Mouse (Mus musculus) megakaryocyte-erythroid progenitor cell, adult 5-6 weeks (primary cell): Measurements from ENCODE around the gene Cmtr1. TPM values are rescaled to one million over a fixed set of nuclear protein-coding genes. Genes with fewer than 3 reads are reported as not detected.

Source experiments
- ATAC-seq: replicated peaks from 2 replicates; pipeline ENCODE4 v1.8.0; 2016; ENCODE audit warnings: mild to moderate bottlenecking, inconsistent platforms; ENCODE audit not compliant: severe bottlenecking, poor library complexity, low FRiP score, low TSS enrichment
- total RNA-seq, 2 experiments: library from RNA; stranded (forward) in 1 of 2; stranded (reverse) in 1 of 2; fragments of 200-1000, 215-1000 nt in 1 of 2; fragments of >200 nt in 1 of 2; fragmentation: Nextera tagmentation in 1 of 2; gene quantifications; 2 replicates each; pipeline ENCODE4 v1.2.3; 2014 to 2017

Gene Cmtr1
- total RNA-seq, 2 experiments from 2014 or later: 44.7 to 135 TPM

DNA sequence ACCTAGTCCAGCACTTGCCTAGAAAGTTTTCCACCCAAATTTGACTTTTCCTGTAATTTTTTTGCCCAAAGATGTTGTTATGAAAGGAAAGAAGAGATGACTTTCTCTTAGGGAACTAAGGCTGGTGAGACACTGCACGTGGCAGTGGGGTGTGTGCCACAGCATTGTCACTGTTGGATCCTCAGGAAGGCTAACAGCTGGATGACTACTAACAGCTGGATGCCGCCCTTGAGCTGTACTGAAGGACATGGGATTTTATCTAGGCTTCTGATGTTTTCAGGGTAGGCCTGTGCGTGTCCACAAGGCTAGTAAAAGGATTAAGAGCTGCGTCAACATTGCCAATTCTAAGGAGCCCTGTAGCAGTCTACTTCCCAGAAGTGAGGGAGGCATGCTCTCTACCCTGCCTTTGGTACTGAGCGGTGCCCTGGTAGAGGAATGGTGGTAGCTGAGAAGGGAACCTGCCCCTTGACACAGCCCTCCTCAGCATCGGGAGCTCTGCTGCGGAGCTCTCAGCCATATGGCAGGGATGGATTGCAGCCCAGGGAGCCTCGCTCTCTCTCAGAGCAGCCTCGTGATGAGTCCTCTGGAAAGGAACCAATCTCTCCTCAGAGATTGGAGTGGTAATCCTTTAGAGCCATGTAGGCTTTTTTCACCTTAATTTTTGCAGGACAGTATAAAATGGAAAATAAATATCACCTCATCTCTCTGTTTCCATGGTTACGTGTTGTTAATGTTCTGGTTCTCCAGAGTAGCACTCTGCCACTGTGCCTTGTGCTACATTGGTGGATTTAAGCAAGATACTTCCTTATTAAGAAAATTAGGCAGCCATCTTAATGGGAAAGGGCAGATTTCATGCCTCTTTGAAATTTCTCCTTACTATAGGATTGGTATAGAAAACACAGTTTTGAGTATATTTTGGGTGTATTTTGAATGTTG, 7.9 kb downstream of the Cmtr1 start:
- no peak for ATAC-seq

DNA sequence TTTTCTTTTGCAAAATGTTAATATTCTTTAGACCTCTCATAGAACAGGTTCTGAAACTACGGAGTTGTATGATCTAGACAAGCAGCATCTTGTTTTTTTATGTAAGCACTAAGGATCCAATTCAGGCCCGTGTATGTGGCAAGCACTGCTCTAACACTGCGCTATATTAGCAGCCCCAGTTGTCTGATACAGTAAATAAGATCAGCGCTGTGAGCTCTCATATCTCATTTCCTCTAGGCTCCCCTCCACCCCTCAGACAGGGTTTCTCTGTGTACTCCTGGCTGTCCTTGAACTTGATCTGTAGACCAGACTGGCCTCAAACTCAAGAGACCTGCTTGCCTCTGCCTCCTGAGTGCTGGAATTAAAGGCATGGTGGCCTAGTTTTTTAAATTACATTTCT, 8.6 kb downstream of the Cmtr1 start:
- ATAC-seq: no peak

DNA sequence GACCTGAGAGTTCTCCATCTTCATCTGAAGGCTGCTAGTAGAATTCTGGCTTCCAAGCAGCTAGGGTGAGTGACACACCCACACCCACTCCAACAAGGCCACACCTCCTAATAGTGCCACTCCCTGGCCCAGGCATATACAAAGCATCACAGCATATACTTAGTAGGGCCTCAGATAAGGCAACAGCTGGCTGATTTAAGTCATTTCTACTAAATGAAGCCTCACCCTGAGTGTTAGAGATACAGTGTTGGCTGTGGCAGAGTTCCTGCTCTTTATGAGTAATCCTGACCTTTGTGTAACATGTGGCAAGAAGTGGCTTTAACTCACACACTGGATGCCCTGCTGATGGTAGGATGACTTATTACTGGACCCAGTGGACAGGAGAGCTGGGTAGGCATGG, 9.5 kb downstream of the Cmtr1 start:
- peak; percentile 70 for ATAC-seq

DNA sequence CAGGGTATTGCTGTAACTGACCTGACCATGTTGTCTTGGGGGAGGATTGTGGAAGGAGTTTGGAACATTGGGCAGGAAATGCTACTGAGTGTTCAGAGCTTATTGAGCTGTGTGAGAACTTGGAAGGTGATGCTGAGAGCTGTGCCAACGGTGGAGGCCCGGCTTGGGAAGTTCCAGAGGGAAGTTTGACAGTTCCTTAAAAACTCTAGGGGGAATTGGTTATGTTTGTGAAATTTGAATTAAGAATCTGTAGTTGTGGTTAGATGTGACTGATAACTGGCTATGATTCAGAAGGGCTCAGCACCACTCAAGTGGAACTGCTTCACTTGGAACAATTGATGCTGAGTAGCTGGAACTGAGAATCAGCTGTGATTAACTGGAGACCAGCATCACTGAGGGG, 10.6 kb downstream of the Cmtr1 start:
- ATAC-seq: no peak

DNA sequence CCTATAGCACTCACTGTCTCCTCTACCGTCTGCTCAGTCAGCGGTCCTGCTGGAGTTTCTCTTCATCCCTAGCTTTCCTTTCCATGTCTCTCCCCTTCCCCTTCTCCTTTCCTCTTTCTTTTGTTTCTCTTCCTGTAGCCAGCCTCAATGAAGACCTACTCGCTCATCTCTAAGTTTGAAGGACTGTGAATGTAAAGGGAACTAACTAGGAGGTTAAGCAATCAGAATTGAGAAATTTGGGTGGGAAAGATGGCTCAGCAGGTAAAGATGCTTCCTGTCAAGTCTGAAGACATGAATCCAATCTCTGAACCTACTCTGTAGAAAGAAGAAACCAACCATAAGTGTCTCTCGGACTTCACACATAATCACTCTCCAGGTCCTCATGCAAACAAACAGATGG, 12.9 kb downstream of the Cmtr1 start:
- no peak for ATAC-seq

DNA sequence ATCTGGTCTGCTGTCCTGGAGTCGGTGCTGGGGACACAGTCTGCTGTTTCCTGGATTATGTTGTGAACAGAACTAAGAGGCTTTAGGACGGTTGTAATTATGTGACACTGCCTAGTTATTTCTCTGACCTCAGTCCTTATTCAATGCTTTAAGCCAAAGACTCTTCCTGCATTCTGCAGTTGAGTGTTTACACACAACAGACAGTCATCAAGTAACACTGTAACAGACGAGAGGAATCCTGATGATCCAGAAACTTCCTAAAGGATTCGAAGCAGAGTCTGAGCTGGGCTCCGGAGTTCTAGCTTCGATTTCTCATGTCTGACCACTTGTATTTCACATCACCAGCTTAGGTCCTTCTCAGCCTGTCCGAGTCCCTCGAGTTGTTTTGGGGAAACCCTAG, 18.1 kb downstream of the Cmtr1 start:
- ATAC-seq: no peak

DNA sequence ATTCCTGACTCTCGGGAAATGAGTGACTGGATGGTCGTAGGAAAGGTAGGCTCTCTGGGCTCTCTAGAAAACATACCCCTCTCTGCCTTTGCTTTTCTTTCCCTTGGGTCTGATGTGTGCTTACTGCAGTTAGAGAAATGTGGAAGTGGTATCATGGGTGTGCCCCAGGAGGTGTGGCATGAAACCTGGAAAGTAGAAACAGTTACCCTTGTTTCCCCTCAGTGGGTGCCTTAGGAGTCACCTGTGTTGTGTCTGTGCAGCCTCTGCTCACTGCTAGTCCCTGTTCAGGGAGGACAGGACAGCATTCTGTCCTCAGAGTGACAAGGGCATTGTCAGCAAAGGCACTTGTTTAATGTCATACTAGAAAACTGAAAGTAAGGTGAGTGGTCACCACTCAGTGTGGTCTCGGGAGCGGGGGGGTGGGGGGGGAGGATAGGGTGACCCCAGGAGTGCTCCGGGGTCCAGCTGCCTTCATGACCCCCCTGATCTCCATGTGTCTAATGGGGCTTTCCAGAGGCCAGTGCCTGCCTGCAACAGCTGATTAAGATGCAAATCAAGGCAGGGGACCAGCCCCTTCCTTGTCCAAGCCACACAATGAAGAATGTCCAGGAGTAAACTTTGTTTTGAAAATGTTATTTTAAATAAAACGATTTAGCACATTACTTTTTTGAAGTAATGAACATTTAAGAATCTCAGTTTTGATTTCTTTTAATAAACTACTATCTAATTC, 18.8 kb downstream of the Cmtr1 start:
- ATAC-seq: no peak

DNA sequence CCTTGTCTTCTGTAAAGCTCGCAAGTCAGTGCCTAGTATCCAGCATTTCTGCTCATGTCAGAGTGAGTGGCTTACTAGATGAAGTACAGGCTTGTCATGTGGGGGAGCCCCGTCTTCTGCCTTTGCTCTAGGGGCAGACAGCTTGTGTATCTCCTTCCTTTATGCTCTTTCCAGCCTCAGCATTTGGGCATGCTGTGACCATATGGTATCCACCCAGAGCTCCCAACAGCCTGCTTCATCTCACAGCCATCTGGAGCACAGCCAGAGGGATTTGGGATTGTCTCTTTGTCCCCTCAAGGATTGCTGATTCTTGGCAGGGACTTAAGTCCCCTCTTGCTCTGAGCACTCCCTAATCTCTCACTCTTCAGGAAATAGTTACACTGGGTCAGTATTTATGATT, 19.8 kb downstream of the Cmtr1 start:
- ATAC-seq: no peak

DNA sequence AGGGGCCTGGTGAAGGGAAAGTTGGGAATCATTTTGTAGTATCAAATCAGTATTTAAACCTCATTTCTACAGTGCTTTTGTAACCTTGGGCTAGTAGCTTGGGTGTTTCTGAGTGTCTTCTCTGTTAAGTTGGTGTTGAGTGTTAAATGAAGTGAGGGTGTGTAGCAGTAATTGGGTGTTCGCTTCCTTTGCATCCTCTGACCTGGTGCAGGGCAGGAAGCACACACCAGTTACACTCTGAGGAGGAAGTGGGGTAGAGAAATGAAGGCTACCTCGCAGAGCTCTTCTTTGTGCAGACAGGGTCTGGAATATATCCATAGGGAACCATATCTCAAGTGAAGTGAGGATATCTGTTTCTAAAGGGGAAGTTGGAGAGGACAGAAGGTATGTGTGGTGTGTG, 20.5 kb downstream of the Cmtr1 start:
- ATAC-seq: no peak

DNA sequence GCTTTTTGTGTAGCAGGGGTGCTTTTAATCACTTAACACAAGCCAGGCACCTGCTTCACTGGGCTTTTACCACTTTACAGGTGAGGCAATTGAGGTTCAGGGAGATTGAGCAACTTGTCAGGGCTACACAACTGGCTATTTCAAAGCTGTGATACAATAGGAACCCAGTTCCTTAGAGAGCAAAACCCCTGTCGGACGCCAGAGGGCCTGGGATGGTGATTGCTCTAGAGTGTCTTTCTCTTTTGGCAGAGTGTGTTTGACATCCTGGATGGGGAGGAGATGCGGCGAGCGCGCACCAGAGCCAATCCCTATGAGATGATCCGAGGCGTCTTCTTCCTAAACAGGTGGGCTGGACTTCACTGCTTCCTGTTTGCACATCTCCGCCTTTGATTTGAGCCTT, 21.3 kb downstream of the Cmtr1 start:
- ATAC-seq: no peak

DNA sequence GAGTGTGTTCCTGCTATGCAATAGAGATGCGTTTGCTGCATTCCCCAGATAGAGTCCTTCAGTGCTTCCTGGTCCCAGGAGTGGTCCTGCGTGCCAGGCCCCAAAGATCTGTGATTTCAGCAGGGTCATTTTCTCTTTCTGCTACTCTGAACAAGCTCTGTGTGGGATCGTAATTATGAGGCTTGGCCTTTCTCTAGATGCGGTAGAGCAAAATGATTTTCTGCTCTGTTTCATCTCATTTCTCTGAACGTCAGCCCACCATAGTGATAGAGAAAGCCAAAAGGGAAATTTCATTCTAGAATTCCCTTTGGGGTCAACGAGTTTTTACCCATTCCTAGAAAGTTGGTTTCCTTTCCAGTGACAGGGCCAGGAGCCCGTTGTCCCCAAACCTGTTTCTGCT, 21.9 kb downstream of the Cmtr1 start:
- ATAC-seq: no peak

DNA sequence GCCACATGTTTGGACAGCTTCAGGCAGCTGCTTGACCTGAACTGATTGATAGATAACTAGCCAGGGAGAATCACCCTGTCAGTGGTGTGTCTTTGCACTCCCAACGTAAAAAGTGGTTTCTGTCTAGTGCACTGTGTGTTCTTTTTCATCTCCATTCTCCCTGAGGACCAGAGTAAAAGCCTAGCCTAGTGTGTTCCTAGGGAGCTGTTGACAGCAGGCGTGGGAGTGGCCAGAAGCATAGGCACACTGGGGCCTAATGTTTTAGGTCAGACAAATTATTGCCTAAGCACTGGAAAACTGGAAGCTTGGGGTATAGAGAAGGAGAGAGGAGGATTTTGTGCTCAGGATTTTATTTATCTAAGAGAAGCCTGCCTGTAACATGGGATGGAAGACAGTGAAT, 22.7 kb downstream of the Cmtr1 start:
- no peak for ATAC-seq

DNA sequence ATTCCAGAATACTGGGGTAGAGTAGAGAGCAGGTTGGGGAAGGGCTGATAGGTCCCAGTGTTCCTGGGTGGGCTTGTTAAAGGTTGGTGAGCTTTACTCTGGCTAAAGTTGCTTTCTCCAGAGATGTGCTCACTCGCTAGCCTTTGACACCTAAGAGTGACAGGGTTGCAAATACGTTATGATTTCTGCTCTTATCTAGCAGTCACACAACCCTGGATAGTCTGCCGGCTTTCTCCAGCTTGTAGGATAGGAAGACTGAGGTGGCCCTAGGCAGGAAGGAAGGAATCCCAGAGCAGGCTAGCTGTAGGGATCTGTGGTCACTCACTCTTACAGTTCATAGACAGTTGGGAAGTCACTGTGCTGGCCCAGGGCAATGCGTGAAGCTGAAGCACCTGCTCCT, 23.9 kb downstream of the Cmtr1 start:
- peak; percentile 60 for ATAC-seq

DNA sequence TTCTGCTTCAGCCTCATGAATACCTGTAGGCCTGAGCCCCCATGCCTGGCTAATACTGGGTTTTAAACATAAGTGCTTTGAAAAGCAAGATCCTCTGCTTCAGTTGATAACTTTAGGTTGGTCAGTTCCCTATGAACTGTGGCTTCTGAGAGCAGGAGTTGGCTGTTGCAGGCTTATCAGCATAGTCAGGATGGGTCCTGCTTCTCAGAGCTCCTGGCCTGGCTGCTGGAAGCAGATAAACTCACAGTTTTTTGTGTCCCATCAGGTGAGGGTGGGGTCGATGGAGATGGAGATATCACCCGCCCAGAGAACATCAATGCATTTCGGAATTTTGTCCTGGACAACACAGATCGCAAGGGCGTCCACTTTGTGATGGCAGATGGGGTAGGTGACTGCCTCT, 26.4 kb downstream of the Cmtr1 start:
- peak; percentile 63 for ATAC-seq

DNA sequence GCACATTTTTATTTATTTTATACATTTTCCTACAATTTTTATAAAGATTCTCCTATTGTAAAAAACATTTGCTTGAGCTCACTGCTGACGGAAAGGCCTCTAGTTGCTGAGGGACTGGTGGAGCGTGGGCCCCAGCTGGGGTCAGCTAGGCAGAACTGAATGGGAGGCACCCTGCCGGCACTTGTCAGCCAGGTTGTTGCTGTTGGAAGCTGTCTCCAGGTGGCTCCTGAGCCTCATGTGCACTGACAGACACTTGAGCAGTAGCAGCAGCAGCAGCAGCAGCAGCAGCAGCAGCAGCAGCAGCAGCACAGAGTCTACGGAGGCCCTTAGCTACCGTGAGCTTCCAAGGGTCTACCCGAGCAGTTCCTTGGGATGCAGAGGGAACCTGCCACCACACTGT, 27.0 kb downstream of the Cmtr1 start:
- no peak for ATAC-seq

DNA sequence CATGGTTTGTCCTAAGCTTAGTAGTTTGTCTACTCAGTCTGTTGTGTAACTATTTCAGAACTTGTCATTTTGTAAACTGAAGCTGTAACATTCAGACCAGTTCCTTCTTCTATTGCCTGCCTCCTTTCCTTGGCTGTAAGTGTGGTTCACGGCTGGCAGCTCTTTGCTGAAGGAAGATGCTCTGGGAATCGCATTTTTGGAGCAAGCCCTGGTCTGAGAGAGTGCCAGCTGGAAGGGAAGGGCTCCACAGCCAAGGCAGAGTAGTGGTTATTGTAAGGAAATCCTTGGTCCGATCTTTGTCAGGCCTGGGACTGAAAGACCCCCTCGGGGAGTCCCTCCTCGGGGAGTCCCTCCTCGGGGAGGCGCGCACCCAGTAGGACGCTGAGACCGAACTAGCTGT, 28.2 kb downstream of the Cmtr1 start:
- ATAC-seq: no peak

DNA sequence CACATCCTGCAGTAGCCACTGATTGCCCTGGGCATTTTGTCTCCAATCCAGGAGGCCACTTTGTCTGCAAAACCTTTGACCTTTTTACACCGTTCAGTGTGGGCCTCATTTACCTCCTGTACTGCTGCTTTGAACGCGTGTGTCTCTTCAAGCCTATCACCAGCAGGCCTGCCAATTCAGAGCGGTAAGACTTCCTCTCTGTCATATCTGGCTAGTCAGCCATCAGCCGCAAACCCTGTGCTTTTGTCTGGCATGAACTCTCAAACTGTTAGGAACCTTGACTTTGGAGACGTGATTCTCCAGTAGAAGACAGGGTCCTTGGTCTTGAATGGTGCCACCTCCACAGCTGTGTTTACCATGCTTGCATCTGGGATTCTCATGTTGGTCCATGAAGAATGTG, 29.9 kb downstream of the Cmtr1 start:
- no peak for ATAC-seq

DNA sequence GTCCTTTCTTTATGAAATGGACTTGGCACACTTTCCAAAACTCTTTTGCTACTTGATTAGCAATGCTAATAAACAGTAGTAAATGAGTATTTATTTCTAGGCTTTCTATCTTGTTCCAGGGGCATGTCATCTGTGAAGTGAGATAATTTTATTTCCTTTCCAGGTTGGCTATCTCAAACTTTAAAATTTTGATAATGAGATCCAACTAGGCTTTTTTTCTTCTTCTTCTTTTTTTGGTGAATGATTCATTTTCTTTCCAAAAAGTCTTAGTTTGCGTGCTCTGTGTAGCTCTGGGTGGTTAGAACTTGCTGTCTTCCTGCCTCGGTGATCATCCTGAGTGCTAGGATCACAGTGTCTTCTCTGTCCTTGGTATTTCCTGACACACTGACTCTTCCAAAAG, 32.4 kb downstream of the Cmtr1 start:
- ATAC-seq: no peak

DNA sequence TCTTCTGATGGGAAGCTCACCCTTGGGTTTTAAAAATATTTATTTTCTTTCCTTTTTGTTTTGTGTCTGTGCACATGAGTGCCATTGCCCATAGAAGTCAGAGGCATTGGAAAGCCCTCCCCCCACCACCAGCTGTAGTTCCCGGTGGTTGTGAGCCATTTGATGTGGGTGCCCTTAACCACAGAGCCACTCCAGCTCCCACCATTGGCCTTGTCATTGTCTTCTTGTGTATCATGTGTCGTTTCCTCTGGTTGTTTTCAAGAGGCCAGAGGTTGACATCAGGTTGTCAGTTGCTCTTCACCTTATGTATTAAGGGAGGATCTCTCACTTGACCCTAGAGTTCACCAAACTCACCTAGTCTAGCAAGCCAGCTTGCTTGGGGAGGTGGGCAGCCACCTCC, 33.2 kb downstream of the Cmtr1 start:
- ATAC-seq: no peak

DNA sequence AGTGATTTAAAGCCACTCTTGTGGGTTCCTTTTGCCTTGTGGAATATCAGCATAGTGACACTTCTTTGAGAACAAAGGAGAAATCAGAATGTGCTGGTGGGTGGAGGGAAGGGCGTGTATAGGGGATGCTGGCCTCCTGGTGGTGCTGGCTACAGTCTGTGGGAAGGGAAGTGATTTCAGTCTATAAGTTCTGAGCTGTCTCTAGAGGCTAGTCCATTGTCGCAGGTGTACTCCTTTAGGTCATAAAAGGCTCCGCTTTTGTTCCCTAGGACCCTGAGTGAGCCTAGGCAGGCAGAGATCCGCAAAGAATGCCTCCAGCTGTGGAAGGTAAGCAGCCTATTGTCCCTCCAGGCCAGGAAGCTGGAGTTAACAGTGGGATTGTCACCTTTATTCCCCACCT, 34.1 kb downstream of the Cmtr1 start:
- ATAC-seq: no peak

DNA sequence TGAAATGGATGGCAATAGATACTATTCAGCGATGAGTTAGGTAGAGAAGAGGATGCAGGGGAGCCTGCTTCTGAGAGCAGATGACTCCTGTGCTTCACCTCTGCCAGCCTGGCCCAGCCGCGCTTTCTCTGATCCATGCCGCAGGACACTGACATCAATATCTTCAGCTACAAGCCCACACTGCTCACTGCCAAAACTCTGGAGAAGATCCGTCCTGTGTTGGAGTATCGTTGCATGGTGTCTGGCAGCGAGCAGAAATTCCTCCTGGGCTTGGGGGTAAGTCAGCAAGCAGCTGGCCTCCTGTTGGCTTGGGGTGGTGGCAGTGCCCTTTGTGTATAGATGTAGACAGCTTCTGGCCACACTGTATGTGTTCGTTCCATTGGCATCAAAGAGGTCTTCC, 36.5 kb downstream of the Cmtr1 start:
- ATAC-seq: no peak
